Mouse (Mus musculus) heart, adult 8-10 months (tissue): ENCODE data around the gene Cavin3. TPM values are rescaled to one million over a fixed set of nuclear protein-coding genes. Genes with fewer than 3 reads are reported as not detected.

Experiments
- DNase-seq: peaks from one replicate; pipeline ENCODE4 v3.0.0; 2022; ENCODE audit warnings: low spot score
- total RNA-seq, 4 experiments: library from RNA; stranded (reverse); gene quantifications; 2 replicates each; pipeline ENCODE4 v1.2.4; 2022

Cavin3 gene
- 10 to 100 TPM; 15.1 to 19.7 (median 17.4) TPM for total RNA-seq

DNA sequence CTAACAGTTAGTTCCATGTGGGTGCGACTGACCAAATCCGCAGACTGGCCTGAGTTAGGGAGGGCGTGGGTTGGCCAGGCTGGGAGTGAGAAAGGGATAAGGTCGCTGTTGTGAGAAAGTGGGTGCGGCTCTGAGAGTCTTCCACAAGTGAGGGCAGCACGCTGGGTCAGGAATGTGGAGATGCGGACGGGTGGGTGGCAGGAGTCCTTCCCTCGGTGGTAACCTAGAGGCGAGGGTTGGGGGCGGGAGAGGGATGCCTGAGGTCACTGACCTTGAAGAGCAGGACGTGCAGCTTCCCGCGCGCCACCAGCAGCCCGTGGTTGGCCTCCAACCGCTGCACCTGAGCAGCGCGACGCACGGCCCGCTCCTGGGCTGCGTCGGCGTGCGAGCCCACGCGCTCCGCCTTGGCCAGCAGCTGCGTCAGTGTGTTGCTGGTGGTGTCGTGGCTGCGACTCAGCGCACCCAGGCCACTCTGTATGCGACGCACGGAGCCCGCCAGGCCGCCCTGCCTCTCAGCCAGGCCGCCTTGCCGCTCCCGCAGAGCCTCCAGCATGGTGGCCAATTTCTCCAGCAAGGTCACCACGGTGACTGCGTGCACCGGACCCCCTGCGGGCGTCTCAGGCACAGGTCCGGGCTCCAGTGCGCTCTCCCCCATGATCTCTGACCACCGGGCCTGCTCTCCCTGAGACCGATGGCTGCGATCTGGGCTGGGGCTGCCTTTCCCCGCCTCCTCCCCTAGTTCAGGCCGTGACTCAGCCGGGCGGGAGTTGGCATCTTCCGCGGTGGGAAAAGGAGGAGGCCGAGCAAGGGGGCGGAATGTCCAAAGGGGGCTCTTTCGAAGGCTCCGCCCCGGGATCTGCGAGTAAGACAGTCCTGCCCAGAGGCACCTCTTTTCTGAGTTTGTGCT is at the start of gene Cavin3:
Cavin3 (minus strand) TSS at position 796 of the 907 bp plus-strand sequence.
- peak; percentile 85 for DNase-seq

DNA sequence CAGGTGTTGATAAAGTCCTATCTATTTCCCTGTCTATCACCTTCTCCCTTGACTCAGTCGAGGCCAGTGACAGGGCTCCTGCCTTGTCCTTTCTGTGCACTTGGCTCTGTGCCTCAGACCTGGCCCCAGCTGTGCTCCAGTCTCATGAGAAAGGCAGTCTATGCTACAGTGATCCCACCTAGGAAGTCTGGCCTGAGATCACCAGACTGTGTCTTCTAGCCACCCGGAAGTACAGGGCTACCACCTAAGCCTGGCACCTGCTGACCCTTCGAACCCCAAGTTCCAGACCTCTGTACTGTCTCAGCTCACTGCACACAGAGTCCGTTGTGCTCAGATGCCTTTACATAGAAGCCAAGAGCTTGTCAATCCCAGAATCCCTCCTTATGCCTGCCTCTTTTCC is 46.0 kb upstream of the Cavin3 start:
- DNase-seq = no peak

- DNase-seq = peak; percentile 20
Observed at GRCm38 (mm10) chr7:105527306-105527937, 45.3 kb upstream of the Cavin3 start.

DNA sequence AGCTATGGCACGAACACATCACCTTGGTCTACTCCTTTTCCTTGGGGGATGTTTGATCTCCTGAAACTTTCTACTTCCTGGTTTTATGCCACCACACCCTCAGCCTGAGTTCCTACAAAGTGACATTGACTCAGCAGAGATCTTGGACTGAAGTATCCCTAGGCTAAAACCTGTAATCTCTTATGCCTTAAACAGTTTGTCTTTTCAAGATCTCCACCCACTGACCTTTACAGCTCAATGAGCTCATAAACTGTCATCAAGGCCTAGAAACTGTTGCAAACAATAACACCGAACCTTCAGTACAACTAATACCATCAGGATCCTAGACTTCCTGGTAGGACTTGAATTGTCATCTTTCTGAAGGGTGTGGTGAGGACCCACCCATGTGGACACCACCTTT is 42.1 kb upstream of the Cavin3 start:
- no peak for DNase-seq

DNA sequence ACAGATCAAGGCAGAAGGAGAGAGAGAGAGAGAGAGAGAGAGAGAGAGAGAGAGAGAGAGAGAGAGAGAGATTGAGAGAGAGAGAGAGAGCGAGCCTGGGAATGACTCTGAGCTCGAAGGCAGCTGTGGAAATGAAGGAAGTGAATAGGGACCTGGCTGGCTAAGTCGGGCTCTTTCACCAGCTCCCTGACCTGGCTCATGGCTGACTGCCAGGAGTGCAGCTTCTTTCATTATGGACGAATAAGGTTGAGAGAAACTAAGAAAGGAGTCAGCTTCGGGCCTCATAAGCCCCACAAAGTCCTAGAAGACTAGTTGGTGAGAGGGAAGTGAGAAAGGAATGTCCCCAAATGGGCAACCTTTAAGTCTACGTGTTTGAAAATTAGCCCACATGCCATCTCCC is 38.1 kb upstream of the Cavin3 start:
- no peak for DNase-seq

- DNase-seq = no peak
Observed at GRCm38 (mm10) chr7:105519771-105520170, 37.7 kb upstream of the Cavin3 start.

DNA sequence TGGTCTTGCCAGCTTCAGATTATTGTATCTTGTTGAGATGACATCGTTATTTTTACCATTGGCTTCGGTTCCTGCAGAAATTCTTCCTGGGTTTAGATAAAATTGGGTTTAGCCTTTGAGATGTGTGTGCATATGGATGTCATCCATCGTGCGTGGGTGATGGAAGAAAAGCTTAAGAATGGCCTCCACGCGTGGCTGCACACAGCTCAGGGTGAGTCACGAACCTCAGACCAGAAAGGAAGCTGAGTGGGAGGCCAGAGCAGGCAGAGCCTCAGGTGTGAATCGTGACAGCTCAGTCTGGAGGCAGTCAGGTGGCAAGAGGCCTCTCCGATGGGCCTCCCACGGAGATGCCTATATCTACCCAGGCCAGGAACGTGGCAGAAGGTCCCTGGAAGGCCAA is 37.2 kb upstream of the Cavin3 start:
- DNase-seq = no peak

DNA sequence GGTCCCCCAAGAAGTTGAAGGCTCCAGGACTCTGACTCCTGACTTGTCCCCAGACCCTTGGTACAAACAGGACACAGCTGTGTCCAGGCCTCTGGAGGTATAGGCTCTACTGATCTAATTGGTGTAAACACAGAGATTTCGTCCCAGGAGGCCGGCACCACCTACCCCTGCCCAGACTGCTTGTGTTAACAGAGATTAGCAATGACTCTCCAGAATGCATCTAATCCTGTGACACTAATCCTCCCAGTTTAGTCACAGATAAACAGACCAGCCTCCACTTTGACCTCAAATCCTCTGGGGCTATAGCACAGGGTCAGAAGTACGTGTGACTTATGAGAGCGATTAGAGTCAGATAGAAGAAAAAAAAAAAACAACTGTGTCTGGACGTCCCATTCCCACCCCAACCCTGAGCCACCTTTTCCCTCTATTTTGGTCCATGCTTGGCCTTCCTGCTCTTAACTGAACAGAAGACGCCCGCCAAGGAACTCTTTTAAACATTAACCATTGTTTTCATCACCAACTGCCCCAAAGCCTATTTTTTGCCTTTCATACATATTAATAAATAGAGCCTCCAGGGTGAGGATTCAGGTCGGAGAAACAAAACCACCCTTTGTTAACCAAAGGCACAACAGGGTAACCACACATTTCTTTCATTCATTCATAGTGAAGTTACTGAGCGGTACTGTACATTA is 34.7 kb upstream of the Cavin3 start:
- DNase-seq = no peak

DNA sequence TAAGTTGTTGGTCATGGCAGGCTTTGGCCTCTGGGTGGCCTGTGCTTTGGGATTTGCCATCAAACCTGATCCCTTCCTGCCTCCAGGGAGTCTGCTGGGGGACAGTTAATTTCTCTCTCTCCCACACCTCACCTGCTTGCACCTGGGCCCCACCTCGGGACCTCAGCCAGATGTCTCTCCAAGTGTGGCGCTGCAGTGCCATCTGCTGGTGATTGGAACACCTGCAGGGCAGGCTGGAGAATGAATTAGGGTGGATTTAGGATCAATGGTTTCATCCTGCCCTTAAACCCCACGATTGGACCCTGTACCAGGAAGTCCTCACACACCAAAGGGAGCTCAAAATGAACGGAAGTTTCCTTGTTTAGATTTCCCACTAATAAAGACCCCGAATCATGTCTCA is 33.1 kb upstream of the Cavin3 start:
- peak; percentile 33 for DNase-seq

- no peak for DNase-seq
Observed at GRCm38 (mm10) chr7:105514561-105514960, 32.5 kb upstream of the Cavin3 start.

GRCm38 (mm10) chr7:105513845-105514291 is 31.8 kb upstream of the Cavin3 start:
- no peak for DNase-seq

- no peak for DNase-seq
Observed at GRCm38 (mm10) chr7:105510143-105510542, 28.0 kb upstream of the Cavin3 start.

DNA sequence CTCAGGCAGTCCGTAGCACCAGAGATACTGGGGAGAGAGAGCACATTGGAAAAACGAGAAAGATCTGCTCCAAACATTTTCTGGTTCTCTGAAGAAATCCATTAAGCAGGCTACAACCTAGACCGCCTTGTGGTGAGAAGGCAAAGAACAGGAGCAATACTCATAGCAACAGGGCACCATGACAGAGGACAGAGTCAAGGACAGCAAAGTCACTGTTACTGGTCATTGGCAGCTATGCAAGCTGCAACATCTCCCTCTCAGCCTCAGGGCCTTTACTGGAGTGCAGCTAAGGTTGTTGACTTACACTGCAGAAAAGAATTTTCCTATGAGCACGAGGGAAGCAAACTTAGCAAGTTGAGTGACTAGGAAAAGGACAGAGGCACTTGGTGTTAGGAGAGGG is 25.2 kb upstream of the Cavin3 start:
- DNase-seq = no peak

GRCm38 (mm10) chr7:105501984-105502383 is 19.9 kb upstream of the Cavin3 start:
- DNase-seq = no peak

GRCm38 (mm10) chr7:105499676-105500075 is 17.6 kb upstream of the Cavin3 start:
- DNase-seq = no peak

GRCm38 (mm10) chr7:105498854-105499492 is 16.9 kb upstream of the Cavin3 start:
- no peak for DNase-seq

- DNase-seq = no peak
Observed at GRCm38 (mm10) chr7:105497881-105498280, 15.8 kb upstream of the Cavin3 start.

- no peak for DNase-seq
Observed at GRCm38 (mm10) chr7:105487104-105487876, 5.2 kb upstream of the Cavin3 start.

GRCm38 (mm10) chr7:105485029-105485428 is 2.9 kb upstream of the Cavin3 start:
- no peak for DNase-seq

DNA sequence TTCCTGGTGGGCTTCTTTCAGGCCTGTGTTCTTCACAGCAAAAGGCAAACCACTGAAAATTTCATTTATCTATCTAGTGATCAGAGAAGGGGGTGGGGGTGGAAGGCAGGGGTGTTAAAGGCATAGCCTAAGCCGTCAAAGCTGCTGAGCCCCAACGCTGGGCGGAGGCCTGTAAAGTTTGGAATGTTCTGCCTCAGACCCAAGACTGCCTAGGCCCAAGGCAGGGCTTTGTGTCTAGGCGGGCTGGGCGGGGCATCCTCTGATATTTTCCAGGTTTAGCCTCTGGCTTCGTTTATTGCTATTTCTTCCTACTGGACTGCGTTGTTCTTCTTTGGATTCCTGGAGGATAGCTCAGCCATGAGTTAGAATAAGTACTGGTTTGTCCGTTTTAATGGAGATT is 326 bp upstream of the Cavin3 start:
- peak; percentile 65 for DNase-seq
